ENCODE assay signal across 7 mouse cellular contexts in the genomic region with DNA sequence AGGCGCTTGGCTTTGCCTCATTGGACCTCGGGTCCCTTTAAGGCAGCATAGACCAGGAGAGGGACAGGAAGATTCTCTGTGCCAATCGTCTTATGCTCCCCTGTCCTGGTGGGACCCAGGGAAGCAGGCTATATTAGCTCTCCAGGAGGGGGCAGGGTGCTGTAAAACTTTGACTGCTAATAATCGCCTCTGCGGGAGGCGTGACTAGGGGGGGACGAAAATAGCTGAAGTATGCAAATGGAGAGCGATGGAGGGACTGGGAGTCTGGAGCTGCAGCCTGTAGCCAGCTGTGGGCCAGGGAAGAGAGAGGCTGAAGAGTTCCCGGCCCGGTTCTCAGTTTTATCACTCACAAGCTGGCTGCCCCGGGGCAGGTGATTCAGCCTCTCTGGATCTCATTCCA. TPM values are rescaled to one million over a fixed set of nuclear protein-coding genes. Genes with fewer than 3 reads are reported as not detected.
DNase-seq lines count a peak whose midpoint lies in the region; ATAC-seq and TF ChIP-seq lines count a peak whose summit lies in the region.

No protein-coding gene starts in this region.

- TF ChIP-seq CTCF in E14TG2a.4 (conservative IDR thresholded peaks at IDR 0.05; ENCODE audit: low read length), result peak; percentile 9; the same call in 1 of the 2 replicates
- 0 out of 2 replicates have a peak, but pooled peaks have one; percentile 12 for TF ChIP-seq CTCF in liver, adult 2 months (IDR thresholded peaks at IDR 0.05; ENCODE audit: low read depth, low read length)

- peak overlapping the region; percentile 81 for H3K27ac ChIP-seq in heart, embryonic 16.5 days (ENCODE audit: low read length)
- H3K27ac ChIP-seq in liver, adult 2 months (replicated peaks; ENCODE audit: insufficient read depth, low read depth, low read length), result no peak overlapping the region

- no peaks in the 10 kb centered on the region for H3K36me3 ChIP-seq in E14TG2a.4 (ENCODE audit: insufficient read depth, low read length)
- peaks cover 5% of the 10 kb centered on the region; the same call in 1 of the 2 replicates for H3K36me3 ChIP-seq in heart, embryonic 16.5 days (ENCODE audit: control insufficient read depth, insufficient read depth)
- H3K36me3 ChIP-seq in liver, adult 2 months (ENCODE audit: control insufficient read depth, insufficient read depth, low read length), result no peaks in the 10 kb centered on the region

- DNase-seq in A20 (ENCODE audit: low read depth, low spot score), result peak; percentile 87
- DNase-seq in liver, adult 2 months (ENCODE audit: extremely low read depth, low read depth, low spot score), result no peak
- DNase-seq in ovary, postnatal 36 days (ENCODE audit: low spot score), result no peak
- no peak for DNase-seq in layer of hippocampus, adult 11-12 months (ENCODE audit: low spot score)
- DNase-seq in layer of hippocampus, adult 9-10 months (ENCODE audit: low spot score), result no peak

- 9% methylated on average over 11 of the region's 11 CpGs for WGBS in heart, embryonic 16.5 days
- 18% methylated on average over 11 of the region's 11 CpGs for WGBS in liver, adult 2 months

- H3K79me2 ChIP-seq in liver, adult 2 months (ENCODE audit: control insufficient read depth, insufficient read depth, low read length), result no peaks in the 10 kb centered on the region

- peaks cover 39% of the 10 kb centered on the region for H3K4me1 ChIP-seq in E14TG2a.4 (replicated peaks; ENCODE audit: low read depth, low read length)
- peaks cover 21% of the 10 kb centered on the region for H3K4me1 ChIP-seq in heart, embryonic 16.5 days (ENCODE audit: control insufficient read depth, insufficient read depth, low read length)
- no peaks in the 10 kb centered on the region for H3K4me1 ChIP-seq in liver, adult 2 months (ENCODE audit: control insufficient read depth, insufficient read depth, low read length)

- H3K4me3 ChIP-seq in E14TG2a.4 (replicated peaks; ENCODE audit: low read length), result no peak overlapping the region; the same call in 1 of the 2 replicates
- H3K4me3 ChIP-seq in heart, embryonic 16.5 days (ENCODE audit: low read length), result peak overlapping the region; percentile 9
- H3K4me3 ChIP-seq in liver, adult 2 months (ENCODE audit: insufficient read depth, low read depth, low read length), result no peak overlapping the region

- peak overlapping the region; percentile 45 for H3K9ac ChIP-seq in heart, embryonic 16.5 days (ENCODE audit: low read length)
- H3K9ac ChIP-seq in liver, adult 2 months (ENCODE audit: low read depth, low read length), result no peak overlapping the region

- peak overlapping the region; percentile 51 for H3K4me2 ChIP-seq in heart, embryonic 16.5 days (ENCODE audit: low read depth, low read length)

- H3K27me3 ChIP-seq in E14TG2a.4 (ENCODE audit: insufficient read depth, low read length), result no peaks in the 10 kb centered on the region
- H3K27me3 ChIP-seq in heart, embryonic 16.5 days (ENCODE audit: control insufficient read depth, insufficient read depth, low read length), result no peaks in the 10 kb centered on the region
- no peaks in the 10 kb centered on the region for H3K27me3 ChIP-seq in liver, adult 2 months (ENCODE audit: control insufficient read depth, insufficient read depth, low read length)

- no peaks in the 10 kb centered on the region for H3K9me3 ChIP-seq in E14TG2a.4 (ENCODE audit: low read length)
- H3K9me3 ChIP-seq in heart, embryonic 16.5 days (replicated peaks; ENCODE audit: control insufficient read depth, low read length), result no peaks in the 10 kb centered on the region

- peak; percentile 84 for ATAC-seq in heart, embryonic 16.5 days (replicated peaks; ENCODE audit: extremely low read depth, insufficient read depth, low FRiP score)

- no peak for TF ChIP-seq POLR2A in liver, adult 2 months (IDR thresholded peaks at IDR 0.05; ENCODE audit: extremely low read depth, insufficient read depth, low read length)

RNA-seq across cellular contexts. Expression of gene Selenon, which starts 27.2 kb away (rescaled TPM):
- 5.4 and 7.9 TPM in 2 replicates for polyA plus RNA-seq in heart, embryonic 16.5 days (2015; fragmentation: Nextera tagmentation; extraction: Ambion mirVana)
- 0.74 and 1.1 TPM in 2 replicates for total RNA-seq in liver, adult 2 months (2014; rRNA removed)
- 1.2 and 2.4 TPM in 2 replicates for polyA plus RNA-seq in liver, adult 2 months (2012; rRNA removed)

RNA-seq across cellular contexts. Expression of gene Mtfr1l, which starts 44.0 kb away (rescaled TPM):
- 165 and 167 TPM in 2 replicates for polyA plus RNA-seq in heart, embryonic 16.5 days (2015; fragmentation: Nextera tagmentation; extraction: Ambion mirVana)
- total RNA-seq in liver, adult 2 months (2014; rRNA removed), result 50.9 and 55.1 TPM in 2 replicates
- polyA plus RNA-seq in liver, adult 2 months (2012; rRNA removed), result 80.1 and 96.7 TPM in 2 replicates
